Mouse (Mus musculus): ENCODE measurements around the gene Tsnax.

DNA sequence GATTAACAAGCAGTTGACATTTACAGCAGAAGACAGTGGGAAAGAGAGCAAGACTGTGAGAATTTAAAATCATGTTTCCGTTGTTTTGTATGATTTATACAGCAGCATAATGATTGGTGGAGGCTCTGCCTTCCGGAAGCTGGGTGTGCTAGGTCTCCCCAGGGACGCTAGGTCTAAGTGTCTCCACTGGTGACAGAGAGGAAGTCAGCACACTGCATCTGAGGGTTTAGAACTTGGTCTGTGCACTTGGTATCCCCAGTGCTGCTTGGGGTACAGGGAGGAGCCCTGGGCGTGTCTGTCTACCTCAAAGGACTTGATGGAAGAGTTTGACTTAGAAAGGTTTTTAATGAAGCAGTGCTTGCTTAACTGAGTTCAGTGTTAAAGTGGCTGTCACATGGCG is 16.0 kb downstream of the Tsnax start:
- TF ChIP-seq CTCF (IDR thresholded peaks at IDR 0.05; ENCODE audit: control insufficient read depth, insufficient read depth, low read length) (no peak), POLR2A (IDR thresholded peaks at IDR 0.05; ENCODE audit: borderline replicate concordance, control insufficient read depth, low read depth, low read length) (no peak)
